Mouse (Mus musculus): ENCODE measurements around the gene Pyurf. TPM values are rescaled to one million over a fixed set of nuclear protein-coding genes. Genes with fewer than 3 reads are reported as not detected.

Pyurf gene
- 3.9 to 5.3 TPM (median 4.6 TPM) in 4 replicates for total RNA-seq (2023; ENCODE audit: inconsistent age)

DNA sequence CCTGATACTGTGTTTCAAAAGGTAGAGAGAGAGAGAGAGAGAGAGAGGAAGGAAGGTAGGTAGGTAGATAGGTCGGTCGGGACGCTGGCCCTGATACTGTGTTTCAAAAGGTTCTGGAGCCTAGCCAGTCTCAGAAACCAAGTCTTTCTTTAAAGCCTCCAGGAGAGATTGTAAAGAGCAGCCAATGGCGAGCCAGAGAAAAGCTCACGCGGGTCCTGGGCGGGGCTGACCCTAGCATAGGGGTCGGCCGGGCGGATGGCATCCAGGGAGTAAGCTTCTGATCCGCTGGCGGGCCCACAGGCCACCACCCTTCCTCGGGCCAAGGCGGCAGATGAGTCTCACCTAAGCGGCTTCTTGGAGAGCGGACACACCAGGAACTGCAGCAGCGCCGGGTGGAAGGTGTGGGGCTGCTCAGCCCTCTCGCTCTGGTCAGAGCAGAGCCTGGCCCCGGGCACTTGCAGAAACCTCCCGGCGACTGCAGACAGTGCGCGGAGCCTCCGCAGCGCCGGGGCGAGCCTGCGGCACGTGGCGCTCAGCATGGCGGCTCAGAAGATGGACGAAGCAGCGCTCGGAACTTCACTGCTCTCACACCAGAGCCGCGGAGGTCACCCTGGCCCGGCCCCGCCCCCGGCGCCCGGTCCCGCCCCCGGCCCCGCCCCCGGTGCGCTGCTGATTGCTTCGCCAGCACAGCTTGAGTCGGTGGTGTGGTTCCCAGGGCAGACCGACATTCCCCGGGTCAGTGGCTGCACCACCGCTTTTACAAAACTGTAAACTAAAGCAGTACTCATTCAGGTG is at the start of gene Pyurf:
Gene Pyurf, minus strand, starts transcription at position 612 of the 795 bp plus-strand sequence.

DNA sequence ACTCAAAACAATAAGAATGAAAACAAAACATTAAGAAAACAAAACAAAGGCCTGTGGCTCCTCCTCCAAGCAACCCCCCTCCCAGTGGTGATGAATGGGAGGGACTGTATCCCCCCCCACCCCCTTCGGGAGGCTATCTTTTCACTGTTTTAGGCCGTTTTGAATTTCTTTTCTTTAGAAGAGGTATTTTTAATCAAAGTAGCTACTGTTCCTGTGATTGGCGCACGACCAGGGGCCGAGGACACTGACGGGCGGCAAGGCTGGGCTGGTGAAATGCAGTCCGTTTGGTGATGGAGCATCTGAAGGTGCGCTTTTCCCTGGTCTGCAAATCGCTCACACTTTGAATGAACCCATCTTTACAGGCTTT is 10.5 kb upstream of the Pyurf start, which contains the start of gene Lancl2:
Gene Lancl2, plus strand, starts transcription at position 165 of the 367 bp plus-strand sequence.

Other genes starting within 250 kb of the Pyurf start
- 32.3 to 44.4 TPM (median 39.4 TPM) in 4 replicates for gene Ppm1k, start 156.6 kb downstream of the Pyurf start, total RNA-seq (2023; ENCODE audit: inconsistent age)
- 23.1 to 34.6 TPM (median 26.2 TPM) in 4 replicates for gene Herc6, start 111.1 kb downstream of the Pyurf start, total RNA-seq (2023; ENCODE audit: inconsistent age)
- gene Lancl2, start 10.5 kb upstream of the Pyurf start, total RNA-seq (2023; ENCODE audit: inconsistent age) = 9.0 to 10.9 TPM (median 9.9 TPM) in 4 replicates
- gene Vopp1, start 133.1 kb upstream of the Pyurf start, total RNA-seq (2023; ENCODE audit: inconsistent age) = 12.5 to 14.7 TPM (median 13.4 TPM) in 4 replicates
- not detected in 4 replicates for gene Vmn1r21, start 158.3 kb upstream of the Pyurf start, total RNA-seq (2023; ENCODE audit: inconsistent age)
- not detected in 4 replicates for gene Vmn1r22, start 215.9 kb upstream of the Pyurf start, total RNA-seq (2023; ENCODE audit: inconsistent age)
- gene Vmn1r23, start 234.8 kb upstream of the Pyurf start, total RNA-seq (2023; ENCODE audit: inconsistent age) = not detected in 4 replicates